Mouse (Mus musculus) hindbrain, embryonic 15.5 days (tissue): ENCODE results near the gene Rpf2. TPM values are rescaled to one million over a fixed set of nuclear protein-coding genes. Genes with fewer than 3 reads are reported as not detected.

Experiments used
- ATAC-seq: fragments of 200-750 bp; cut with Nextera tagmentation; 2 replicates; pipeline ENCODE4 v1.8.0; 2017; ENCODE audit warnings: low read depth, moderate number of reproducible peaks, moderate TSS enrichment; ENCODE audit not compliant: low FRiP score
- H3K27ac ChIP-seq: fragments of 300-500 bp; sonication (generic); replicated peaks from 2 replicates; pipeline ENCODE4 v1.5.1; 2015; ENCODE audit warnings: mild to moderate bottlenecking, inconsistent platforms
- H3K27me3 ChIP-seq: fragments of 300-500 bp; sonication (generic); 2 replicates; pipeline ENCODE4 v1.6.1; 2015; ENCODE audit warnings: control low read depth, inconsistent platforms
- H3K36me3 ChIP-seq: fragments of 300-500 bp; sonication (generic); 2 replicates; pipeline ENCODE4 v1.6.1; 2015; ENCODE audit warnings: control low read depth, inconsistent platforms
- H3K4me1 ChIP-seq: fragments of 300-500 bp; sonication (generic); replicated peaks from 2 replicates; pipeline ENCODE4 v1.6.1; 2015; ENCODE audit warnings: control low read depth, inconsistent platforms
- H3K4me2 ChIP-seq: fragments of 300-500 bp; sonication (generic); 2 replicates; pipeline ENCODE4 v1.6.1; 2015; ENCODE audit warnings: moderate library complexity, mild to moderate bottlenecking, inconsistent platforms
- H3K4me3 ChIP-seq: fragments of 300-500 bp; sonication (generic); 2 replicates; pipeline ENCODE4 v1.5.1; 2015; ENCODE audit warnings: mild to moderate bottlenecking, inconsistent platforms
- H3K9ac ChIP-seq: fragments of 300-500 bp; sonication (generic); 2 replicates; pipeline ENCODE4 v1.6.1; 2015; ENCODE audit warnings: inconsistent platforms
- H3K9me3 ChIP-seq: fragments of 300-500 bp; sonication (generic); 2 replicates; pipeline ENCODE4 v1.6.1; 2016; ENCODE audit warnings: control low read depth, inconsistent platforms
- WGBS: fragments of 180-500 bp; shearing (Covaris S2); methylation state at CpG from one replicate; pipeline ENCODE4 v1.1.7; 2015; 5-methylcytosine and 5-hydroxymethylcytosine counted together
- polyA plus RNA-seq: library from polyadenylated mRNA; unstranded; fragments of >200 nt; fragmentation: Nextera tagmentation; extraction: Ambion mirVana; gene quantifications from 2 replicates; pipeline ENCODE4 v1.2.1, GENCODE M21; 2015

The Rpf2 gene
- polyA plus RNA-seq: 63.7 and 66.1 TPM in 2 replicates

- Histone ChIP-seq H3K27me3 (no peaks in the 10 kb centered on the region), H3K9ac (peak within 1 kb of the TSS; percentile 57), H3K27ac (peak within 1 kb of the TSS; percentile 84), H3K9me3 (no peaks in the 10 kb centered on the region), H3K36me3 (peaks cover 49% of the 10 kb centered on the region), H3K4me3 (peak within 1 kb of the TSS; percentile 82), H3K4me2 (peak within 1 kb of the TSS; percentile 79), H3K4me1 (peaks cover 15% of the 10 kb centered on the region)
- WGBS: under 1% methylated on average over 54 of the region's 54 CpGs
- peak; percentile 94 for ATAC-seq
Measured at GRCm38 (mm10) chr10:40246374-40247165, at the start of gene Rpf2. Rpf2 (minus strand) TSS chr10:40247036.

GRCm38 (mm10) chr10:40292640-40293039 is 45.8 kb upstream of the Rpf2 start:
- no peaks in the 10 kb centered on the region for H3K27me3 ChIP-seq
- ATAC-seq: no peak
- peaks cover 24% of the 10 kb centered on the region for H3K36me3 ChIP-seq
- no peaks in the 10 kb centered on the region for H3K9me3 ChIP-seq
- peaks cover 7% of the 10 kb centered on the region; the same call in 1 of the 2 replicates for H3K4me1 ChIP-seq
- no peak overlapping the region for H3K27ac ChIP-seq
- no peak overlapping the region for H3K4me2 ChIP-seq
- H3K4me3 ChIP-seq: no peak overlapping the region
- WGBS: 97% methylated on average over 6 of the region's 6 CpGs
- no peak overlapping the region for H3K9ac ChIP-seq

GRCm38 (mm10) chr10:40286767-40287166 is 39.9 kb upstream of the Rpf2 start:
- H3K9me3 ChIP-seq: no peaks in the 10 kb centered on the region
- peaks cover 20% of the 10 kb centered on the region for H3K36me3 ChIP-seq
- 92% methylated on average over 1 of the region's 1 CpGs for WGBS
- no peak overlapping the region for H3K27ac ChIP-seq
- H3K4me2 ChIP-seq: no peak overlapping the region
- H3K9ac ChIP-seq: no peak overlapping the region
- no peak overlapping the region for H3K4me3 ChIP-seq
- no peak for ATAC-seq
- H3K27me3 ChIP-seq: no peaks in the 10 kb centered on the region
- H3K4me1 ChIP-seq: no peaks in the 10 kb centered on the region

GRCm38 (mm10) chr10:40285571-40285970 is 38.7 kb upstream of the Rpf2 start:
- H3K4me3 ChIP-seq: no peak overlapping the region
- no peaks in the 10 kb centered on the region for H3K4me1 ChIP-seq
- H3K27me3 ChIP-seq: no peaks in the 10 kb centered on the region
- H3K9ac ChIP-seq: no peak overlapping the region
- H3K36me3 ChIP-seq: peaks cover 14% of the 10 kb centered on the region
- H3K4me2 ChIP-seq: no peak overlapping the region
- no peak; the same call in 1 of the 2 replicates for ATAC-seq
- 76% methylated on average over 1 of the region's 1 CpGs for WGBS
- H3K27ac ChIP-seq: no peak overlapping the region
- H3K9me3 ChIP-seq: no peaks in the 10 kb centered on the region

GRCm38 (mm10) chr10:40284997-40285396 is 38.2 kb upstream of the Rpf2 start:
- Histone ChIP-seq H3K9me3 (no peaks in the 10 kb centered on the region), H3K4me1 (no peaks in the 10 kb centered on the region), H3K4me2 (no peak overlapping the region), H3K4me3 (no peak overlapping the region), H3K27me3 (no peaks in the 10 kb centered on the region), H3K27ac (no peak overlapping the region), H3K9ac (no peak overlapping the region), H3K36me3 (peaks cover 12% of the 10 kb centered on the region; the same call in 1 of the 2 replicates)
- ATAC-seq: no peak
- WGBS: 99% methylated on average over 3 of the region's 3 CpGs

GRCm38 (mm10) chr10:40284179-40284831 is 37.5 kb upstream of the Rpf2 start:
- Histone ChIP-seq H3K4me3 (no peak overlapping the region), H3K4me1 (no peaks in the 10 kb centered on the region), H3K4me2 (no peak overlapping the region), H3K9ac (no peak overlapping the region), H3K9me3 (no peaks in the 10 kb centered on the region), H3K36me3 (peaks cover 9% of the 10 kb centered on the region; the same call in 1 of the 2 replicates), H3K27me3 (no peaks in the 10 kb centered on the region), H3K27ac (no peak overlapping the region)
- ATAC-seq: no peak; the same call in 1 of the 2 replicates
- WGBS: 71% methylated on average over 10 of the region's 10 CpGs

- 89% methylated on average over 9 of the region's 9 CpGs for WGBS
Measured at GRCm38 (mm10) chr10:40283636-40284035, 36.8 kb upstream of the Rpf2 start.

GRCm38 (mm10) chr10:40281565-40281964 is 34.7 kb upstream of the Rpf2 start:
- Histone ChIP-seq H3K9ac (no peak overlapping the region), H3K27ac (no peak overlapping the region), H3K4me3 (no peak overlapping the region), H3K27me3 (no peaks in the 10 kb centered on the region), H3K4me1 (no peaks in the 10 kb centered on the region), H3K4me2 (no peak overlapping the region), H3K36me3 (peaks cover 7% of the 10 kb centered on the region; the same call in 1 of the 2 replicates), H3K9me3 (no peaks in the 10 kb centered on the region)
- 99% methylated on average over 2 of the region's 2 CpGs for WGBS
- no peak for ATAC-seq

More at GRCm38 (mm10) chr10:40283636-40284035, 36.8 kb upstream of the Rpf2 start:
- peaks cover 8% of the 10 kb centered on the region; the same call in 1 of the 2 replicates for H3K36me3 ChIP-seq
- no peak for ATAC-seq
- H3K4me3 ChIP-seq: no peak overlapping the region
- no peak overlapping the region for H3K4me2 ChIP-seq
- H3K9ac ChIP-seq: no peak overlapping the region
- H3K27ac ChIP-seq: no peak overlapping the region
- H3K9me3 ChIP-seq: no peaks in the 10 kb centered on the region
- no peaks in the 10 kb centered on the region for H3K27me3 ChIP-seq
- no peaks in the 10 kb centered on the region for H3K4me1 ChIP-seq

GRCm38 (mm10) chr10:40278317-40278716 is 31.5 kb upstream of the Rpf2 start:
- 72% methylated on average over 5 of the region's 5 CpGs for WGBS
- no peak for ATAC-seq
- no peak overlapping the region for H3K4me2 ChIP-seq

GRCm38 (mm10) chr10:40275991-40276390 is 29.2 kb upstream of the Rpf2 start:
- Histone ChIP-seq H3K4me2 (no peak overlapping the region), H3K9me3 (no peaks in the 10 kb centered on the region), H3K9ac (no peak overlapping the region), H3K27me3 (no peaks in the 10 kb centered on the region), H3K27ac (no peak overlapping the region), H3K4me3 (no peak overlapping the region), H3K4me1 (no peaks in the 10 kb centered on the region), H3K36me3 (no peaks in the 10 kb centered on the region)
- WGBS: 76% methylated on average over 7 of the region's 7 CpGs
- ATAC-seq: no peak

More at GRCm38 (mm10) chr10:40278317-40278716, 31.5 kb upstream of the Rpf2 start:
- Histone ChIP-seq H3K9ac (no peak overlapping the region), H3K27ac (no peak overlapping the region), H3K4me1 (no peaks in the 10 kb centered on the region), H3K9me3 (no peaks in the 10 kb centered on the region), H3K27me3 (no peaks in the 10 kb centered on the region), H3K36me3 (no peaks in the 10 kb centered on the region), H3K4me3 (no peak overlapping the region)

GRCm38 (mm10) chr10:40273938-40274337 is 27.1 kb upstream of the Rpf2 start:
- Histone ChIP-seq H3K4me2 (no peak overlapping the region), H3K9ac (no peak overlapping the region)
- WGBS: 81% methylated on average over 5 of the region's 5 CpGs

GRCm38 (mm10) chr10:40271216-40271615 is 24.4 kb upstream of the Rpf2 start:
- Histone ChIP-seq H3K4me3 (no peak overlapping the region), H3K9me3 (no peaks in the 10 kb centered on the region), H3K4me1 (no peaks in the 10 kb centered on the region), H3K27ac (no peak overlapping the region), H3K36me3 (no peaks in the 10 kb centered on the region), H3K27me3 (no peaks in the 10 kb centered on the region), H3K4me2 (no peak overlapping the region), H3K9ac (no peak overlapping the region)
- WGBS: 83% methylated on average over 3 of the region's 3 CpGs
- ATAC-seq: no peak

More at GRCm38 (mm10) chr10:40273938-40274337, 27.1 kb upstream of the Rpf2 start:
- Histone ChIP-seq H3K27me3 (no peaks in the 10 kb centered on the region), H3K9me3 (no peaks in the 10 kb centered on the region), H3K4me1 (no peaks in the 10 kb centered on the region), H3K4me3 (no peak overlapping the region), H3K27ac (no peak overlapping the region), H3K36me3 (no peaks in the 10 kb centered on the region)
- no peak for ATAC-seq
